Mouse (Mus musculus) heart, embryonic 12.5 days (tissue): ENCODE measurements around the gene 2610301B20Rik. TPM values are rescaled to one million over a fixed set of nuclear protein-coding genes. Genes with fewer than 3 reads are reported as not detected.
A peak's percentile ranks its signal among the peaks of the same experiment; 100 is the strongest.

Experiments
- ATAC-seq: fragments of 200-750 bp; cut with Nextera tagmentation; 2 replicates; pipeline ENCODE4 v1.8.0; 2017; ENCODE audit warnings: moderate TSS enrichment, moderate library complexity; ENCODE audit not compliant: insufficient number of reproducible peaks, low FRiP score
- H3K27ac ChIP-seq: fragments of 300-500 bp; sonication (generic); 2 replicates; pipeline ENCODE4 v1.5.1; 2016; ENCODE audit warnings: mild to moderate bottlenecking, moderate library complexity; ENCODE audit not compliant: poor library complexity, severe bottlenecking
- H3K27me3 ChIP-seq: fragments of 300-500 bp; sonication (generic); replicated peaks from 2 replicates; pipeline ENCODE4 v1.6.1; 2016; ENCODE audit warnings: mild to moderate bottlenecking, moderate library complexity
- H3K36me3 ChIP-seq: fragments of 300-500 bp; sonication (generic); 2 replicates; pipeline ENCODE4 v1.6.1; 2016; ENCODE audit warnings: mild to moderate bottlenecking, moderate library complexity
- H3K4me1 ChIP-seq: fragments of 300-500 bp; sonication (generic); replicated peaks from 2 replicates; pipeline ENCODE4 v1.6.1; 2016; ENCODE audit warnings: mild to moderate bottlenecking
- H3K4me2 ChIP-seq: fragments of 300-500 bp; sonication (generic); 2 replicates; pipeline ENCODE4 v1.6.1; 2016; ENCODE audit warnings: mild to moderate bottlenecking, moderate library complexity
- H3K4me3 ChIP-seq: fragments of 300-500 bp; sonication (generic); 2 replicates; pipeline ENCODE4 v1.5.1; 2016; ENCODE audit warnings: mild to moderate bottlenecking
- H3K9ac ChIP-seq: fragments of 300-500 bp; sonication (generic); 2 replicates; pipeline ENCODE4 v1.6.1; 2016; ENCODE audit warnings: mild to moderate bottlenecking, moderate library complexity
- H3K9me3 ChIP-seq: fragments of 300-500 bp; sonication (generic); replicated peaks from 2 replicates; pipeline ENCODE4 v1.6.1; 2016; ENCODE audit warnings: mild to moderate bottlenecking, moderate library complexity
- WGBS: fragments of 180-500 bp; shearing (Covaris S2); methylation state at CpG from one replicate; pipeline ENCODE4 v1.1.7; 2016; 5-methylcytosine and 5-hydroxymethylcytosine counted together
- polyA plus RNA-seq: library from polyadenylated mRNA; unstranded; fragments of >200 nt; fragmentation: Nextera tagmentation; extraction: Ambion mirVana; gene quantifications from 2 replicates; pipeline ENCODE4 v1.2.1, GENCODE M21; 2016

The 2610301B20Rik gene
- polyA plus RNA-seq, 1 experiment from 2014 or later, result 23.5 TPM

- H3K9me3 ChIP-seq, result no peaks in the 10 kb centered on the region
- H3K27ac ChIP-seq, result no peak overlapping the region
- ATAC-seq, result no peak
- H3K36me3 ChIP-seq, result no peaks in the 10 kb centered on the region
- H3K27me3 ChIP-seq, result no peaks in the 10 kb centered on the region
- no peak overlapping the region for H3K4me2 ChIP-seq
- H3K9ac ChIP-seq, result no peak overlapping the region
- no peaks in the 10 kb centered on the region for H3K4me1 ChIP-seq
- 78% methylated on average over 6 of the region's 6 CpGs for WGBS
- no peak overlapping the region for H3K4me3 ChIP-seq
Measured at GRCm38 (mm10) chr4:10911909-10912478, 37.7 kb downstream of the 2610301B20Rik start.

GRCm38 (mm10) chr4:10912611-10913301, 38.5 kb downstream of the 2610301B20Rik start:
- Histone ChIP-seq H3K36me3 (no peaks in the 10 kb centered on the region), H3K4me1 (no peaks in the 10 kb centered on the region), H3K4me2 (no peak overlapping the region), H3K27ac (no peak overlapping the region), H3K4me3 (no peak overlapping the region), H3K9ac (no peak overlapping the region), H3K9me3 (no peaks in the 10 kb centered on the region), H3K27me3 (no peaks in the 10 kb centered on the region)
- peak; percentile 75; the same call in 1 of the 2 replicates for ATAC-seq
- WGBS, result 27% methylated on average over 7 of the region's 7 CpGs

DNA sequence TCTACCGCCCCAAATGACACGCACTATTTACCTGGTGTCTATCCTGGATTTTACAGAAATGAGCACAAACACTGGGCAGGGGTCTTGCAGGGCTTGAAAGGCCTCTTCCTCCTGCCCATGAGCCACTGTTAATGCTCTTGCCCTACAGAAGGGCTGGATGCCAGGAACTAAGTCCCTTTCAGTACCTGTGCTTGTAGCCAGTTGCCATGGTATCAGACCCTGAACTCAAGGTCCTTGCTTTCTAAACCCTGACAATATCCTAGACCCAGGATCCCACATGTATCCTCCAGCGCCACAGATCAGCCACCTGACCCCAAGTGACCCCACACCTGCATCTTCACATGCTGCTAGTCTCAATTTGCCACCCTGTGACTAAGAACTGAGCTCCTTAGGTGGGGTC, 39.1 kb downstream of the 2610301B20Rik start:
- H3K27ac ChIP-seq, result no peak overlapping the region
- no peak overlapping the region for H3K4me3 ChIP-seq
- H3K27me3 ChIP-seq, result no peaks in the 10 kb centered on the region
- H3K4me2 ChIP-seq, result no peak overlapping the region
- H3K9ac ChIP-seq, result no peak overlapping the region
- WGBS, result 93% methylated on average over 3 of the region's 3 CpGs
- H3K36me3 ChIP-seq, result no peaks in the 10 kb centered on the region
- ATAC-seq, result no peak
- H3K9me3 ChIP-seq, result no peaks in the 10 kb centered on the region
- peaks cover 4% of the 10 kb centered on the region for H3K4me1 ChIP-seq

- Histone ChIP-seq H3K36me3 (no peaks in the 10 kb centered on the region), H3K4me3 (no peak overlapping the region), H3K27ac (no peak overlapping the region), H3K9ac (no peak overlapping the region), H3K27me3 (no peaks in the 10 kb centered on the region), H3K4me2 (no peak overlapping the region), H3K9me3 (no peaks in the 10 kb centered on the region), H3K4me1 (peaks cover 16% of the 10 kb centered on the region)
- peak; percentile 86 for ATAC-seq
- WGBS, result 41% methylated on average over 2 of the region's 2 CpGs
Measured at GRCm38 (mm10) chr4:10914766-10915165, 40.5 kb downstream of the 2610301B20Rik start.

DNA sequence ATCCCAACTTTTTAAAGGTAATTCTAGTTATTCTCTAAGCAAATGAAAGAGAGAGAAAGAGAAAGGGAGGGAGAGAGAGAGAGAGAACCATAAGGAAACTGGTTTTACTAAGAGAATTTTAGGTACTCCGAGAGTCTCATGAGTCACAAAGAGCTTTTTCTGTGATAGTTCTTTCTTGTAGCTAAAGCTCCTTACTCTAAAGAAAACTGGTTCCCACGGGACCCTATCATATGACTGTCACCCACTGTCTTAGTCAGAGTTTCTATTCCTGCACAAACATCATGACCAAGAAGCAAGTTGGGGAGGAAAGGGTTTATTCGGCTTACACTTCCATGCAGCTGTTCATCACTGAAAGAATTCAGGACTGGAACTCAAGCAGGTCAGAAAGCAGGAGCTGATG, 41.0 kb downstream of the 2610301B20Rik start:
- H3K36me3 ChIP-seq, result no peaks in the 10 kb centered on the region
- no peak overlapping the region for H3K4me2 ChIP-seq
- H3K9ac ChIP-seq, result no peak overlapping the region
- peaks cover 16% of the 10 kb centered on the region for H3K4me1 ChIP-seq
- no peak overlapping the region for H3K4me3 ChIP-seq
- WGBS, result 79% methylated on average over 3 of the region's 3 CpGs
- H3K27me3 ChIP-seq, result no peaks in the 10 kb centered on the region
- H3K9me3 ChIP-seq, result no peaks in the 10 kb centered on the region
- H3K27ac ChIP-seq, result no peak overlapping the region
- ATAC-seq, result no peak

DNA sequence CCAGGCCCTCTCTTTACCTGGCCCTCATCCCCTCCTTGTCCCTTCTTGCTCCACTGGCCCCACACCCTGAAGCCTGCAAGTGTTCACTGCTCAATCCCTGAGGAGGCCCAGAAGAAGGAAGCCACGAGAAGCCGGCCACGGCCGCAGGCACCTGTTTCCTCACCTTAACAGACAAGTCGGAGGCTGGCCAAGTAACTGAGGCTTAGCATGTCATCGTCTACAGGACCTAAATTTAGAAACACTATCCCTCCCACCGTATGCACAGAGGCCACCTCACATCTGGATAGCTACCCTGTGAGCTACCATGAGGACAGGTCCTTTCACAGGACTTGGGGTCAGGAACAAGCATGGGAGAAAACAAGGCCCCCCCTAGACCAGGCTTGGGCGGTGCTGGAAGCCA, 44.1 kb downstream of the 2610301B20Rik start:
- Histone ChIP-seq H3K4me2 (no peak overlapping the region), H3K36me3 (no peaks in the 10 kb centered on the region), H3K4me3 (no peak overlapping the region), H3K27me3 (no peaks in the 10 kb centered on the region), H3K27ac (no peak overlapping the region), H3K9ac (no peak overlapping the region), H3K9me3 (no peaks in the 10 kb centered on the region), H3K4me1 (peaks cover 16% of the 10 kb centered on the region)
- WGBS, result 67% methylated on average over 8 of the region's 8 CpGs
- no peak for ATAC-seq

DNA sequence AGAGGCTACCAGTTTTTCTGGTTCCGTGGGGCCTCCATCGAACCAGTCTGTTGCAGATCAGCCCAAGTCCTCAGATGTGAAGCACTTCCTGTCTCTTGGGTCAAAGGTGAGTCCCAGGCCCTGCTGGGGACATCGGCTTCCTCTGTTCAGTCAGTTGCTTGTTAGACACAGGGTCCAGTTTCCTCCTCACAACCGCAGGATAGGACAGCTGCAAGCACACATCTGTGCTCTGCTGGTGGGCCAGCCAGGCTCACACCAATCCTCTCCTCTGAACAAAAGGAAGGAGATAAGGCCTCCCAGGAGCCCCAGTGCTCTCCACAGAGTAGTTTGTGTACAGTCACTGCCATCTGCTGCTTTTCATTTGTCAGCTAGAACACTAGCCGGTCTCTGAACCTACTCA, 44.8 kb downstream of the 2610301B20Rik start:
- no peak for ATAC-seq
- Histone ChIP-seq H3K36me3 (no peaks in the 10 kb centered on the region), H3K9ac (no peak overlapping the region), H3K4me3 (no peak overlapping the region), H3K4me2 (no peak overlapping the region), H3K4me1 (peaks cover 16% of the 10 kb centered on the region), H3K27me3 (no peaks in the 10 kb centered on the region), H3K9me3 (no peaks in the 10 kb centered on the region), H3K27ac (no peak overlapping the region)
- 33% methylated on average over 5 of the region's 5 CpGs for WGBS

DNA sequence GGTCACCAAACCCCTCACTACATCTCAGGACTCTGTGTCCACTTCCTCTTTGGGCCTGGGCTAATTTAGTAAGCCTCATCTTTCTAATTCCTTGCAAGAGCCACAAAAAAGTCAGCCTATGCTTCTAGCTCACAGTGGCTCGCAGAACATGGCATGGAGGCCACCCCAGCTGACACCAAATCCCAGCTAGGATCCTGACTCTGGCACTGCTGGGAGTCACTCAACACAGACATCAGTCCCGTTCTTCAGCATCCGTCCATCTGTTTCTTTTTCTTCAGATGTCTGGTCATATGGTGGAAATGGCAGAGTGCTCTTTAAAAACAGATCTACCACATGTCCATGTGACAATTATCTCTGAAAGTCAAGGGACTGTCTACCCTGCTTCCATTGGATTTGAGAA, 45.2 kb downstream of the 2610301B20Rik start:
- no peak overlapping the region for H3K4me2 ChIP-seq
- ATAC-seq, result no peak
- H3K9ac ChIP-seq, result no peak overlapping the region
- H3K4me3 ChIP-seq, result no peak overlapping the region
- H3K4me1 ChIP-seq, result peaks cover 16% of the 10 kb centered on the region
- H3K9me3 ChIP-seq, result no peaks in the 10 kb centered on the region
- 84% methylated on average over 3 of the region's 3 CpGs for WGBS
- no peaks in the 10 kb centered on the region for H3K36me3 ChIP-seq
- H3K27me3 ChIP-seq, result no peaks in the 10 kb centered on the region
- no peak overlapping the region for H3K27ac ChIP-seq

GRCm38 (mm10) chr4:10919987-10920386, 45.7 kb downstream of the 2610301B20Rik start:
- Histone ChIP-seq H3K27ac (no peak overlapping the region), H3K4me2 (no peak overlapping the region), H3K9me3 (no peaks in the 10 kb centered on the region), H3K9ac (no peak overlapping the region), H3K27me3 (no peaks in the 10 kb centered on the region), H3K4me3 (no peak overlapping the region), H3K36me3 (no peaks in the 10 kb centered on the region), H3K4me1 (peaks cover 16% of the 10 kb centered on the region)
- no peak for ATAC-seq
- 76% methylated on average over 6 of the region's 6 CpGs for WGBS

GRCm38 (mm10) chr4:10920622-10921021, 46.3 kb downstream of the 2610301B20Rik start:
- 82% methylated on average over 6 of the region's 6 CpGs for WGBS
- Histone ChIP-seq H3K27me3 (no peaks in the 10 kb centered on the region), H3K9me3 (no peaks in the 10 kb centered on the region), H3K4me1 (peaks cover 16% of the 10 kb centered on the region), H3K4me3 (no peak overlapping the region), H3K27ac (no peak overlapping the region), H3K36me3 (no peaks in the 10 kb centered on the region), H3K4me2 (no peak overlapping the region), H3K9ac (no peak overlapping the region)
- no peak for ATAC-seq

DNA sequence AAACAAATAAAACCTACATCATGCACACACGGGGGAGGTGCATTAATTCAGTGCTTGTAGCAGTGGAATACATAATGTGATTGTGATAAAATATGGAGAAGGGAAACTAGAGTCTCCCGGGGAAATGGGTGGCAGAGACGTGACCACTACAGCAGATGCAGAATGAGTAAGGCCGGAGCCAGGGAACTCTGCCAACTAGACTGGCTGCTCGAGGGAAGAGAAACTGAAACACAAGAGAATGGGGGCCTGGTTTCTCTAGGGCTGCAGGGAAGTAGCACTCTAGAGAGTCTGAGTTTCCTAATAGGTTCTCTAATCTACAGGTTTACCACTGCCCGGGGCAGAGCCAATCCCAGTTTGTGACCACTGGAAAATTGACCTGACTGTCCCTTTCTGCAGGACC, 48.9 kb downstream of the 2610301B20Rik start:
- ATAC-seq, result no peak
- no peak overlapping the region for H3K4me3 ChIP-seq
- H3K4me2 ChIP-seq, result no peak overlapping the region
- no peaks in the 10 kb centered on the region for H3K36me3 ChIP-seq
- H3K9ac ChIP-seq, result no peak overlapping the region
- 56% methylated on average over 6 of the region's 6 CpGs for WGBS
- peaks cover 14% of the 10 kb centered on the region for H3K4me1 ChIP-seq
- no peaks in the 10 kb centered on the region for H3K9me3 ChIP-seq
- no peaks in the 10 kb centered on the region for H3K27me3 ChIP-seq
- H3K27ac ChIP-seq, result no peak overlapping the region

- H3K4me1 ChIP-seq, result peaks cover 4% of the 10 kb centered on the region
- H3K9ac ChIP-seq, result no peak overlapping the region
- no peak overlapping the region for H3K4me3 ChIP-seq
- no peaks in the 10 kb centered on the region for H3K36me3 ChIP-seq
- no peaks in the 10 kb centered on the region for H3K9me3 ChIP-seq
- H3K4me2 ChIP-seq, result no peak overlapping the region
- H3K27ac ChIP-seq, result no peak overlapping the region
- WGBS, result 78% methylated on average over 2 of the region's 2 CpGs
- H3K27me3 ChIP-seq, result no peaks in the 10 kb centered on the region
- ATAC-seq, result no peak
Measured at GRCm38 (mm10) chr4:10924140-10924539, 49.8 kb downstream of the 2610301B20Rik start.
